Mouse (Mus musculus) liver, embryonic 11.5 days (tissue): Measurements from ENCODE around the gene Pptc7. TPM values are rescaled to one million over a fixed set of nuclear protein-coding genes. Genes with fewer than 3 reads are reported as not detected.

Experiments used
- ATAC-seq: fragments of 200-750 bp; cut with Nextera tagmentation; replicated peaks from 2 replicates; pipeline ENCODE4 v1.8.0; 2017; ENCODE audit warnings: moderate number of reproducible peaks, mild to moderate bottlenecking, moderate TSS enrichment, moderate library complexity; ENCODE audit not compliant: low FRiP score
- DNase-seq: peaks from one replicate; pipeline ENCODE4 v3.0.0-alpha.2; 2017; ENCODE audit warnings: low spot score
- H3K27ac ChIP-seq: fragments of 300-500 bp; sonication (generic); 2 replicates; pipeline ENCODE4 v1.5.1; 2014; ENCODE audit warnings: mild to moderate bottlenecking, low read depth, low read length, control low read depth
- H3K27me3 ChIP-seq: fragments of 300-500 bp; sonication (generic); replicated peaks from 2 replicates; pipeline ENCODE4 v1.6.1; 2014; ENCODE audit warnings: low read length, mixed read lengths; ENCODE audit not compliant: control insufficient read depth, insufficient read depth
- H3K36me3 ChIP-seq: fragments of 300-500 bp; sonication (generic); 2 replicates; pipeline ENCODE4 v1.6.1; 2014; ENCODE audit warnings: mild to moderate bottlenecking, low read length, moderate library complexity, mixed read lengths; ENCODE audit not compliant: control insufficient read depth, insufficient read depth
- H3K4me1 ChIP-seq: fragments of 300-500 bp; sonication (generic); replicated peaks from 2 replicates; pipeline ENCODE4 v1.6.1; 2014; ENCODE audit warnings: low read length, mixed read lengths; ENCODE audit not compliant: control insufficient read depth, insufficient read depth
- H3K4me2 ChIP-seq: fragments of 300-500 bp; sonication (generic); 2 replicates; pipeline ENCODE4 v1.6.1; 2014; ENCODE audit warnings: mild to moderate bottlenecking, control low read depth, moderate library complexity
- H3K4me3 ChIP-seq: fragments of 300-500 bp; sonication (generic); 2 replicates; pipeline ENCODE4 v1.5.1; 2014; ENCODE audit warnings: low read depth, low read length, control low read depth
- H3K9ac ChIP-seq: fragments of 300-500 bp; sonication (generic); 2 replicates; pipeline ENCODE4 v1.6.1; 2014; ENCODE audit warnings: low read depth, low read length, control low read depth
- H3K9me3 ChIP-seq: fragments of 300-500 bp; sonication (generic); 2 replicates; pipeline ENCODE4 v1.6.1; 2016; ENCODE audit warnings: low read length, inconsistent platforms, mixed read lengths; ENCODE audit not compliant: control insufficient read depth
- WGBS: fragments of 180-500 bp; shearing (Covaris S2); extraction: QIAGEN DNeasy Blood & Tissue Kit; methylation state at CpG from one replicate; pipeline ENCODE4 v1.1.7; 2014; 5-methylcytosine and 5-hydroxymethylcytosine counted together
- polyA plus RNA-seq: library from polyadenylated mRNA; unstranded; fragments of >200 nt; fragmentation: Nextera tagmentation; extraction: Ambion mirVana; gene quantifications from 2 replicates; pipeline ENCODE4 v1.2.1, GENCODE M21; 2014

Gene Pptc7
- polyA plus RNA-seq, 1 experiment from 2014 or later, result 8.2 TPM

DNA sequence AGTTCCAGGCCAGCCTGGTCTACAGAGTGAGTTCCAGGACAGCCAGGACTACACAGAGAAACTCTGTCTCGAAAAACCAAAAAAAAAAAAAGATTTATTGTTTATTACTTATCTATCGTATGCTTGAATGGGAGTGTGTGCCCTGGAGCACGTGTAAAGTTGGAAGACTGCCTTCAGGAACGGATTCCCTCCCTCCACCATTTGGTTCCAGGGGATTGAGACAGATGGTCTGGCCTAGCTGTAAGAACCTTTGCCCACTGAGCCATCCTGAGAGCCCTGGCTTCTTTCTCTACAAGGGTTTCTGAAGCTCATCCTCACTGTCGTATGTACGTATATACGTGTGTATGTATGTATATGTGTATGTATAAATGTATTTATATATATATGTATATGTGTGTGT lies 5.2 kb upstream of the Pptc7 start:
- H3K9me3 ChIP-seq, result no peaks in the 10 kb centered on the region
- H3K9ac ChIP-seq, result no peak overlapping the region
- 90% methylated on average over 7 of the region's 7 CpGs for WGBS
- no peak overlapping the region for H3K4me2 ChIP-seq
- ATAC-seq, result no peak
- no peak overlapping the region for H3K27ac ChIP-seq
- no peaks in the 10 kb centered on the region for H3K36me3 ChIP-seq
- no peaks in the 10 kb centered on the region; the same call in 1 of the 2 replicates for H3K4me1 ChIP-seq
- no peak for DNase-seq
- no peak overlapping the region for H3K4me3 ChIP-seq
- no peaks in the 10 kb centered on the region for H3K27me3 ChIP-seq

DNA sequence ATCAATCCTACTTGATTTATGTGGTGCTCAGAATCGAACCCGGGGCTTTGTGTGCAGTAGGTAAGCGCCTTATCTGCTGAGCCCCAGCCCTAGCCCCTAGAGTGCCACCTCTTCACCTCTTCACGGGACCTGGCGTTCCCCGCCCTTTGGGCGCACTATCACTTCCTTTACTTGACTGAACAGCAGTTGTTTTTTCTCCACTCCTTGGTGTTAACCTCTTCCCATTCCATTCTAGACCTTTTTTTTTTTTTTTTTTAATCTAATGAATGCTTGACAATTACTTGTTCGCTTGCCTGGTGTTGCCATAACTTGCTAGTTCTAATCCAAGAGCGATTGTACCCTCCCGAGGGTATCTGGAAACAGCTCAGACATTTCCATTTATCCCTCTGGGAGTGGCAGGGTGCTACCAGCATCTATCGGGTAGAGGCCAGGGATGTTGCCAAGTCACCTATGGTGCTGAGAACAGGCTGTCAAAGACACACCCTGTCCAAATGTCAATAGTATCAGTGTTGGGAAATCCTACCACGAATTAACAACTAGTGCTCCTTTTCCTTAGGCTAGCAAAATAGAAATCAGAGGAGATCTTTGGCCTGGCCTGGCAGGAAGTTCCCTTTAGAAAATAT lies 4.3 kb upstream of the Pptc7 start:
- no peak for ATAC-seq
- H3K27me3 ChIP-seq, result no peaks in the 10 kb centered on the region
- H3K9ac ChIP-seq, result no peak overlapping the region
- H3K27ac ChIP-seq, result no peak overlapping the region
- no peak overlapping the region for H3K4me2 ChIP-seq
- H3K36me3 ChIP-seq, result no peaks in the 10 kb centered on the region
- no peaks in the 10 kb centered on the region for H3K9me3 ChIP-seq
- DNase-seq, result no peak
- no peak overlapping the region for H3K4me3 ChIP-seq
- no peaks in the 10 kb centered on the region; the same call in 1 of the 2 replicates for H3K4me1 ChIP-seq
- WGBS, result 67% methylated on average over 12 of the region's 12 CpGs

DNA sequence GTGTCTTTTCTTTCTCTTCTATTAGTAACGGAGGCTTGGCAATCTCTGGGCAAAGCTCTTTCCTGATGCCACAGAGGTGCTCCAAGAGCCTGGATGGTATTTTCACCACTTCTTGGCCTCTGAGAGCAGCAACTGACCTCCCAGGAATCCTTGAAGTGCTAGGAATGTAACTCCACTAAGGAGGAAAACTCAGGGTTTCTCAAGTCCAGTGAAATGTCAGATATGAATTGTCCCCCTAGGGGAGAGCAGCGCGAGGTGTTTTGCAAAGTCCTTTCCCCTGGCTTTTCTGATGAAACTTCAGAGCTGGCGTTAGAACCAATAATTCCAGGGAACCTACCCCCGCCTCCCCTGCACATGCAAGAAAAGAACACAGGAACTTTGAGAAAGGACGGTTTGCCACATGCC lies 3.7 kb upstream of the Pptc7 start:
- Histone ChIP-seq H3K9me3 (no peaks in the 10 kb centered on the region), H3K4me2 (0 out of 2 replicates have a peak overlapping the region, but pooled peaks have one; percentile 3), H3K4me3 (no peak overlapping the region), H3K27me3 (no peaks in the 10 kb centered on the region), H3K4me1 (peaks cover 4% of the 10 kb centered on the region), H3K9ac (no peak overlapping the region), H3K27ac (no peak overlapping the region), H3K36me3 (no peaks in the 10 kb centered on the region)
- DNase-seq (no peak), ATAC-seq (no peak)
- WGBS, result 46% methylated on average over 6 of the region's 6 CpGs

DNA sequence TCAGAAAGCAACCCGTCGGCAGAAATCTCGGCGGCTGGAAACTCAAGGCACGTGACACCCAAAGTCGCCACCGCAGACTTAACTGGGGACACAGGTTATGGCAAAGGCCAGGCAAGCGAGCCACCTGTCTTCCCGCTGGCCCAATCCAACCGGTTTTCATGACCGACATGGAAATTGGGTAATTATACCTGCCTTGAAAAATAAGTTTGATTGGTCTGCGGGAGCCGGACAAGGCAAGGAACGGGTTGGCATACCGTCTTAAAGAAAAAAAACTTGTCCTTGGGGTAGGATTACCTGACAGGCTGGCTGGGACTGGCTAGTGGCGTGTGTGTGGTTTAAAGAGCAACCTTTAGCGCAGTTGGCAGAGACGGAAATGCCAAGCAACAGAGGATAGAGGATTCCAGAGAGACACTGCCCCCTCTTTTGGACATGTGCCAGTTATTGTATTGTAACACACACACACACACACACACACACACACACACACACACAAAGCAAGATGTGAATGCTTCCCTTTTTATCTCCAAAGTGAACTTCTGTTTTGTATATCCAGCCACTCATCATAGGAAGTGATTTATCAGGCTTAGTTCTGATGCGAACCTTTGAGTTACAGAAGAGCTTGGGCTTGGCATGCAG lies 3.2 kb upstream of the Pptc7 start:
- Histone ChIP-seq H3K9me3 (no peaks in the 10 kb centered on the region), H3K4me3 (no peak overlapping the region), H3K4me2 (peak overlapping the region; percentile 3; the same call in 1 of the 2 replicates), H3K9ac (no peak overlapping the region), H3K27me3 (no peaks in the 10 kb centered on the region), H3K27ac (no peak overlapping the region), H3K4me1 (peaks cover 6% of the 10 kb centered on the region), H3K36me3 (no peaks in the 10 kb centered on the region)
- WGBS, result 31% methylated on average over 19 of the region's 19 CpGs
- ATAC-seq, result no peak
- no peak for DNase-seq

DNA sequence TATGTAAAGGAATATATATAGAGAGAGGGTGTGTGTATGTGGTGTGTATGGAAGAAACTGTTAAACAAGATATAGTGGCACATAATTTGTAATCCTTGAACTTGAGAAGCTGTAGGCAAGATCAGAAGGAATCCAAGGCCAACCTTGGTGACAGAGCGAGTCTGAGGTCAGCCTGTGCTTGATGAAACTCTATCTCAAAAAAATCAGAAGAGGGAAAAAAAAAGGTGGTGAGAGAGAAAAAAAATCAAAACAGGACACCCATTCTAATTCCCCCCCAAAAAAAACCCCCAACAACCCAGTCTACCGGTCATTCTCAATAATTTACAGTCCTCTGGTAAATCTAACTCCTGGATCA lies 360 bp upstream of the Pptc7 start:
- Histone ChIP-seq H3K27ac (no peak overlapping the region), H3K9me3 (no peaks in the 10 kb centered on the region), H3K9ac (no peak overlapping the region), H3K4me1 (peaks cover 27% of the 10 kb centered on the region), H3K36me3 (peaks cover 5% of the 10 kb centered on the region; the same call in 1 of the 2 replicates), H3K4me2 (peak overlapping the region; percentile 96), H3K4me3 (peak overlapping the region; percentile 92), H3K27me3 (no peaks in the 10 kb centered on the region)
- DNase-seq (no peak), ATAC-seq (no peak)
- WGBS, result 21% methylated on average over 2 of the region's 2 CpGs

DNA sequence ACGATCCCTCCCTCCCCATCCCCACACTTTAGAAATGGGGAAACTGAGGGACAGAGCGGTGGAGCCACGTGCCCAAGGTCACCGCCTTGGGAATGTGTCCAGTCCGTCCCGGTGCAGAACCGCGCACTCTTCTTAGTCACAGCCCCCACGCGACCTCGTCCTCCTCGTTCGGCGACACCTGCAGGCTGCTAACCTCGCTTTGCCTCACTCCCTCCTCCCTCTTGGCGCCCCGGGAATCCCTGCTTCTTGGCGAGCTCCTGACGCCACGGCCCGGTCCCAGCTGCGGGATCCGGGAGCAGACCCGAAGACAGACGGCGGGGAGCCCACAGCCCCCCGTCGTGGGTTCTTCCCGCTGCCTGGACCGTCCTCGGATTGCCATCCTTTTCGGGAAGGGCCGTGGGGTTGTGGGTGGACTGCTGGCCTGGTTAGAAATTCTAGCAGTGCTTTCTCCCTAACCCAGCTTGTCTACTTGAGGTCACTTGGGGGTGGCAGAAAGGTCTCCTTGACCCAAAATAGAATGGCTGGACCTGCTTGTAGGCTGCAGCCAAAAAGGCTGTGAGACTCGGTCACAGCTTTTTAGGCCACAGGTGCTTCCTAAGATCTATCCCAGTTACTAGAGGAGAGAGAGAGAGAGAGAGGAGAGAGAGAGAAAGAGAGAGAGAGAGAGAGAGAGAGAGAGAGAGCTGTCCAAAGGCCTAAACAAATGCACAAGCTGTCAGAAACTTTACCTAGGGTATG lies 1.0 kb downstream of the Pptc7 start:
- Histone ChIP-seq H3K4me2 (peak overlapping the region; percentile 96), H3K9me3 (no peaks in the 10 kb centered on the region), H3K36me3 (peaks cover 7% of the 10 kb centered on the region), H3K4me3 (peak overlapping the region; percentile 92), H3K27me3 (no peaks in the 10 kb centered on the region), H3K4me1 (peaks cover 27% of the 10 kb centered on the region), H3K27ac (peak overlapping the region; percentile 51; the same call in 1 of the 2 replicates), H3K9ac (peak overlapping the region; percentile 85)
- WGBS, result under 1% methylated on average over 34 of the region's 34 CpGs
- DNase-seq, result peak; percentile 69
- peak; percentile 48 for ATAC-seq

DNA sequence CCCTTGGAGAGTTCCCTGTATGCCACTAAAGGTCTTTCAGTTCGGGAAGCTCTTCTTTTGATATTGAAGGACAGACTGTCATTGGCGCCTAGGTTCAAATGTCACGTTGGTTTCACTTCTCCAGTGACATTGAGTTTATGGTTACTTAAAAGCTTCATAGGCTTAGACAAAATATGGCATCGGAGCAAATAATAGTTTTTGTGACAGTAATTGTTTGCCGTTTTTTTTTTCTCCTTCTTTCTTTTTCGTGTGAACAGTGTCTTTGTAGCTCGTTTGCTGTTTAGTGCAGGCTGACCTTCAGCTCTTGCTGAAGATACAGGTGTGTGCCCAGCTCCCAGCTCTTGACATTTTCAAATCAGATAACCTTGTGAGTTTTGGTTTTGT lies 1.6 kb downstream of the Pptc7 start:
- Histone ChIP-seq H3K27ac (no peak overlapping the region), H3K36me3 (peaks cover 7% of the 10 kb centered on the region), H3K9ac (no peak overlapping the region; the same call in 1 of the 2 replicates), H3K9me3 (no peaks in the 10 kb centered on the region), H3K4me1 (peaks cover 27% of the 10 kb centered on the region), H3K4me2 (peak overlapping the region; percentile 96), H3K27me3 (no peaks in the 10 kb centered on the region), H3K4me3 (peak overlapping the region; percentile 92)
- ATAC-seq (no peak), DNase-seq (no peak)
- WGBS, result 53% methylated on average over 7 of the region's 7 CpGs

DNA sequence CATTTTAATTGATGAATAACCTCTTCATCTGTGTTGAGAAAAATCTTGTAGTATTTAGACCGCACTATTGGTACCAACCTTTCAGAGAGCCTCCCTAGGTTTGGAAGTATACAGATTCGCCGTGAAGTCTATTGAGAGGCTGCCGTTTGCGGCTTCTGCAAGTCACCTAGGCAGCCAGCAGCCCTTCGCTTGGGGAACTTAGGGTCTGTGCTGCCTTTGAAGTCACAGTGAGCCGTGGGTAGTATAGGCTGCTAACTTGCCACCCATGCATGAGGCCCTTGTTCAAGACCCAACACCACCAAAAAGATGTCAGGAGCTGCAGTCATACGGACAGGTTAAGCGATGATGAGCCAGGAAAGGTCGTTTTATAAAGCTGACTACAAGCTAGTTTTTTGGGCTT lies 2.0 kb downstream of the Pptc7 start:
- no peaks in the 10 kb centered on the region for H3K27me3 ChIP-seq
- ATAC-seq, result no peak
- no peak overlapping the region for H3K9ac ChIP-seq
- 83% methylated on average over 10 of the region's 10 CpGs for WGBS
- no peak overlapping the region for H3K27ac ChIP-seq
- peak overlapping the region; percentile 92; the same call in 1 of the 2 replicates for H3K4me3 ChIP-seq
- peak overlapping the region; percentile 96 for H3K4me2 ChIP-seq
- no peak for DNase-seq
- no peaks in the 10 kb centered on the region for H3K9me3 ChIP-seq
- peaks cover 31% of the 10 kb centered on the region for H3K4me1 ChIP-seq
- H3K36me3 ChIP-seq, result peaks cover 7% of the 10 kb centered on the region
